Mouse (Mus musculus) heart, embryonic 16.5 days (tissue): ENCODE measurements around the gene Klhdc4. TPM values are rescaled to one million over a fixed set of nuclear protein-coding genes. Genes with fewer than 3 reads are reported as not detected.

Source experiments
- ATAC-seq: fragments of 200-750 bp; cut with Nextera tagmentation; replicated peaks from 2 replicates; pipeline ENCODE4 v1.8.0; 2017; ENCODE audit warnings: moderate number of reproducible peaks; ENCODE audit not compliant: insufficient read depth, low FRiP score; ENCODE audit errors: extremely low read depth
- H3K27ac ChIP-seq: fragments of 300-500 bp; sonication (generic); 2 replicates; pipeline ENCODE4 v1.5.1; 2014; ENCODE audit warnings: mild to moderate bottlenecking, low read length, control low read depth, moderate library complexity
- H3K27me3 ChIP-seq: fragments of 300-500 bp; sonication (generic); 2 replicates; pipeline ENCODE4 v1.6.1; 2014; ENCODE audit warnings: low read length, mixed read lengths; ENCODE audit not compliant: control insufficient read depth, insufficient read depth
- H3K36me3 ChIP-seq: fragments of 300-500 bp; sonication (generic); 2 replicates; pipeline ENCODE4 v1.6.1; 2014; ENCODE audit not compliant: control insufficient read depth, insufficient read depth
- H3K4me1 ChIP-seq: fragments of 300-500 bp; sonication (generic); 2 replicates; pipeline ENCODE4 v1.6.1; 2014; ENCODE audit warnings: low read length, mixed read lengths; ENCODE audit not compliant: control insufficient read depth, insufficient read depth
- H3K4me2 ChIP-seq: fragments of 300-500 bp; sonication (generic); 2 replicates; pipeline ENCODE4 v1.6.1; 2014; ENCODE audit warnings: low read depth, mild to moderate bottlenecking, control low read depth, low read length
- H3K4me3 ChIP-seq: fragments of 300-500 bp; sonication (generic); 2 replicates; pipeline ENCODE4 v1.5.1; 2014; ENCODE audit warnings: mild to moderate bottlenecking, control low read depth, low read length
- H3K9ac ChIP-seq: fragments of 300-500 bp; sonication (generic); 2 replicates; pipeline ENCODE4 v1.6.1; 2014; ENCODE audit warnings: low read length, control low read depth
- H3K9me3 ChIP-seq: fragments of 300-500 bp; sonication (generic); replicated peaks from 2 replicates; pipeline ENCODE4 v1.6.1; 2016; ENCODE audit warnings: low read length; ENCODE audit not compliant: control insufficient read depth
- WGBS: fragments of 180-500 bp; shearing (Covaris S2); extraction: QIAGEN DNeasy Blood & Tissue Kit; methylation state at CpG from one replicate; pipeline ENCODE4 v1.1.7; 2014; 5-methylcytosine and 5-hydroxymethylcytosine counted together
- polyA plus RNA-seq: library from polyadenylated mRNA; unstranded; fragments of >200 nt; fragmentation: Nextera tagmentation; extraction: Ambion mirVana; gene quantifications from 2 replicates; pipeline ENCODE4 v1.2.1, GENCODE M21; 2015

The Klhdc4 gene
- polyA plus RNA-seq, 1 experiment from 2014 or later, result 27.0 TPM

GRCm38 (mm10) chr8:121806126-121806525, 23.2 kb downstream of the Klhdc4 start:
- Histone ChIP-seq H3K4me1 (peaks cover 5% of the 10 kb centered on the region; the same call in 1 of the 2 replicates), H3K9me3 (no peaks in the 10 kb centered on the region), H3K4me2 (no peak overlapping the region), H3K9ac (no peak overlapping the region), H3K4me3 (no peak overlapping the region), H3K36me3 (peaks cover 21% of the 10 kb centered on the region), H3K27ac (no peak overlapping the region), H3K27me3 (no peaks in the 10 kb centered on the region)
- no peak for ATAC-seq
- WGBS, result 90% methylated on average over 13 of the region's 13 CpGs

DNA sequence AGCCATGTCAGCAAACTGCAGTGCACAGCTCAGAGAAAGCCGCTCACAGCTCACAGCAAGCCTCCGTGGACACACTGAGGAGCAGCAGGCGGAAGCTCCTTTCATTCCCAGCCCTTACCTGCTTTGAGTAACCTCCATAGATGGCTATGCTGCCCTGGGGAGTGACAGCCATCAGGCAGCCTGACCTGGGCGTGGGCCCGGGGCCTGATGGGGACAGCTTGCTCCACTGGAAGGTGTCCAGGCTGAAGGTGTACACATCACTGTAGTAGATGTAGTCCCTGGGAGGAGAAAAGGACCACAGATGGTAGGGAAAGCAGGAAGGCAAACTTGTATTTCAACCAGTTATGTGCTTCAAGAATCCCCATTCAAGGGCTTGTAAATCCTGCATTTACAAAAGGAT, 24.5 kb downstream of the Klhdc4 start:
- H3K9ac ChIP-seq, result no peak overlapping the region
- no peak overlapping the region for H3K4me3 ChIP-seq
- peaks cover 23% of the 10 kb centered on the region for H3K36me3 ChIP-seq
- H3K27me3 ChIP-seq, result no peaks in the 10 kb centered on the region
- 93% methylated on average over 5 of the region's 5 CpGs for WGBS
- no peaks in the 10 kb centered on the region for H3K9me3 ChIP-seq
- H3K27ac ChIP-seq, result no peak overlapping the region
- H3K4me1 ChIP-seq, result peaks cover 12% of the 10 kb centered on the region
- H3K4me2 ChIP-seq, result no peak overlapping the region
- no peak for ATAC-seq

- no peak for ATAC-seq
- Histone ChIP-seq H3K4me2 (no peak overlapping the region), H3K9ac (no peak overlapping the region), H3K9me3 (no peaks in the 10 kb centered on the region), H3K4me1 (peaks cover 25% of the 10 kb centered on the region), H3K27me3 (no peaks in the 10 kb centered on the region), H3K36me3 (peaks cover 7% of the 10 kb centered on the region; the same call in 1 of the 2 replicates), H3K4me3 (no peak overlapping the region), H3K27ac (no peak overlapping the region)
- 48% methylated on average over 6 of the region's 6 CpGs for WGBS
These were observed 31.0 kb downstream of the Klhdc4 start for GRCm38 (mm10) chr8:121798401-121798800.

DNA sequence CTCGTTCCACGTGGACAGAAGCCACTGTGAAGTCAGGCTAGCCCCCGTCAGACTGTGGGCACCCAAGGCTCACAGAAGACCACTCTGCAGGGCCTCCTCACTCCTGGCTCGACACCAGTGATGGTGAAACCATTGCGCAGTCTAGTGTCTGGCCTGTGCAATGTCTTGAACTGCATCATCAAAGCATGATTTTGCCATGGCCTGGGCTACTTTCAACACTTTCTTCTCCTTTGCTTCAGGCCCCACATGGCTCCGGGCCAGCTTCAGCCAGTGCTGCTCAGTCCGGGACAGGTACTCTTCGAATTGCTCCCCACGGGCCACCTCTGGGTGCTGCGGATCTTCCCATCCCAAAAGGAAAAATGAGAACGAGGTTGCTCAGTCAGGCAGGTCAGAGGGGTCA, 33.0 kb downstream of the Klhdc4 start:
- no peak overlapping the region for H3K4me2 ChIP-seq
- H3K36me3 ChIP-seq, result peaks cover 7% of the 10 kb centered on the region; the same call in 1 of the 2 replicates
- WGBS, result 91% methylated on average over 11 of the region's 11 CpGs
- H3K9ac ChIP-seq, result no peak overlapping the region
- no peaks in the 10 kb centered on the region for H3K9me3 ChIP-seq
- H3K4me3 ChIP-seq, result no peak overlapping the region
- ATAC-seq, result no peak
- H3K4me1 ChIP-seq, result peaks cover 32% of the 10 kb centered on the region
- no peaks in the 10 kb centered on the region for H3K27me3 ChIP-seq
- H3K27ac ChIP-seq, result no peak overlapping the region

- Histone ChIP-seq H3K27me3 (no peaks in the 10 kb centered on the region), H3K9me3 (no peaks in the 10 kb centered on the region), H3K4me1 (peaks cover 26% of the 10 kb centered on the region), H3K27ac (no peak overlapping the region), H3K36me3 (peaks cover 5% of the 10 kb centered on the region; the same call in 1 of the 2 replicates), H3K4me2 (no peak overlapping the region), H3K4me3 (no peak overlapping the region), H3K9ac (no peak overlapping the region)
- ATAC-seq, result no peak
- 90% methylated on average over 8 of the region's 8 CpGs for WGBS
These were observed 33.9 kb downstream of the Klhdc4 start for GRCm38 (mm10) chr8:121795461-121795860.

DNA sequence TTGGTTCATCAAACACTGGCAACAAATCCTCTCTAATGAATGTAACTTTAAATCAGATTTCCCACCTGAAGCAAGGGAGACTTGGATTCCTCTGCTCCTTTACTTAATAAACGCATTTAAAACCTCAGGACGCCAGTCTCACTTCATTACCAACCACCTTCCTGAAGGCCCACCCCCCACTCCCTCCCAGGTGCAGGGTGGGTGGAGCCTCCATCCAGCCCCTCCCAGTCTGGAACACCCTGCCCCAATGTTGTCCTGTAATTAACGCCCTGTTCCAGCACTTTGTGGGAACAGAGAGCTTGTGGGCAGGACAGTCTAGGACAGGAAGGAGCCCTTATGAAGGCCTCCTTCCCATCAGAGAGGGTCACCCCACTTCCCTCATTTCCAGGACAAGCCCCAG, 35.2 kb downstream of the Klhdc4 start:
- Histone ChIP-seq H3K27me3 (no peaks in the 10 kb centered on the region), H3K27ac (no peak overlapping the region), H3K4me3 (no peak overlapping the region), H3K9me3 (no peaks in the 10 kb centered on the region), H3K4me1 (peaks cover 22% of the 10 kb centered on the region), H3K4me2 (no peak overlapping the region), H3K9ac (no peak overlapping the region), H3K36me3 (peaks cover 5% of the 10 kb centered on the region; the same call in 1 of the 2 replicates)
- WGBS, result 42% methylated on average over 3 of the region's 3 CpGs
- ATAC-seq, result no peak

DNA sequence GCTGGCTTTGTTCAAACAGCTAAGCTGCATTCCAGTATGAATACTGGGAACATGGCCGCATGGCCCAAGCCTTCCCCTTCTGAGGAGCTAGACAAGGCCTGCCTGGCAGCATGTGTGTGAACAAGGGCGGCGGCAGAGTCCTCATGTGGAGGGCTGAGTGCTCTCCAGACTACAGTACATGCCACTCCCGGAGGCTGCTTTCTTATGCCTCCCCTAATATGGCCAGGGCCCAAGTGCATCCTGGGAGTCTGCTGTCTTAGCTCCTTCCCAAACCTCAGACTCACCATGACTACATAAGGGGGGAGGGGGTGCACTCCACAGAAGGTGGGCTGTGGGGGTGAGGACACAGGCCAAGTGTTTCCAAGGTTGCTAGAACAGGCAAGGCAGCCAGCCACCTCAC, 36.7 kb downstream of the Klhdc4 start:
- ATAC-seq, result 0 out of 2 replicates have a peak, but pooled peaks have one; percentile 46
- Histone ChIP-seq H3K27me3 (no peaks in the 10 kb centered on the region), H3K27ac (peak overlapping the region; percentile 20; the same call in 1 of the 2 replicates), H3K4me3 (no peak overlapping the region), H3K4me1 (peaks cover 11% of the 10 kb centered on the region), H3K9me3 (no peaks in the 10 kb centered on the region), H3K4me2 (no peak overlapping the region), H3K36me3 (peaks cover 2% of the 10 kb centered on the region; the same call in 1 of the 2 replicates), H3K9ac (no peak overlapping the region)
- WGBS, result 47% methylated on average over 4 of the region's 4 CpGs

DNA sequence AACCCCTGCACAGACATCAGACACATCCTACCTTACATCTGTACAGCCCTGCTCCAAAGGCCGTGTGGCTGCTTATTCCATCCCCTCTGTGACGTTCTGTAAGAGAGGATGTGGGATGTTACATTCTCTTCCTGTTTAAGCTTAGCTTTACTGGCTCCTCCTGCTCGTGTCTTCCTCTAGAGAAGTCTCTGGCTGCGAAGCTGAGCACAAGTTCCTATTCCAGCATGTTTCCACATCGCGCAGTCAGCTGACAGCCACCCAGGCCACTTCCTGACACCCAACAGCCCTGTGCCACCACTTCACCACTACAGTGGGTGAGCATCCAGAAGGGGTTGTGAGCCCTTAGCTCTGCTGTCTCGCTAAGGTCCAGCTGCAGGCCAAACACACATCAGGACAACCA, 37.2 kb downstream of the Klhdc4 start:
- Histone ChIP-seq H3K9ac (no peak overlapping the region), H3K4me2 (no peak overlapping the region), H3K27me3 (no peaks in the 10 kb centered on the region), H3K27ac (peak overlapping the region; percentile 20; the same call in 1 of the 2 replicates), H3K9me3 (no peaks in the 10 kb centered on the region), H3K4me3 (no peak overlapping the region), H3K36me3 (peaks cover 2% of the 10 kb centered on the region; the same call in 1 of the 2 replicates), H3K4me1 (peaks cover 10% of the 10 kb centered on the region; the same call in 1 of the 2 replicates)
- no peak for ATAC-seq
- WGBS, result 61% methylated on average over 7 of the region's 7 CpGs

DNA sequence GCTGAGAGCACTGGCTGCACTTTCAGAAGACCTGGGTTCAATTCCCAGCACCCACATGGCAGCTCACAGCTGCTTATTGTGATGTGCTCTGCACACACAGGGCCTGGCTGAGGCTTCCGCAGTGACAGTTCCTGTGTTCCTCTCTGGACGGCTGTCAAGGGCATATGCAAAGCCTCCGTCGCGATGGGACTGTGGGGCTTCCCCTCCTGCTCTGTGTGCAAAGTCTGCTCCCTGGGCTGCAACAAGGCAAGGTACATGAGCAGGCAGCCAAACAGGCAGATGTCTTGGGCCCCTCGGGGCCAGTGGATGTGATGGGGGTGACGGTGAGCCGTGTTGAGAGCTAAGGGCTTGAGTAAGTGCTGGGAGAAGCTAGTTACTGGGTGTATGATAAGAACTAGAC, 40.6 kb downstream of the Klhdc4 start:
- Histone ChIP-seq H3K9me3 (no peaks in the 10 kb centered on the region), H3K36me3 (no peaks in the 10 kb centered on the region), H3K27me3 (no peaks in the 10 kb centered on the region), H3K9ac (no peak overlapping the region), H3K4me3 (no peak overlapping the region), H3K27ac (no peak overlapping the region), H3K4me1 (peaks cover 26% of the 10 kb centered on the region), H3K4me2 (no peak overlapping the region)
- ATAC-seq, result no peak
- WGBS, result 67% methylated on average over 8 of the region's 8 CpGs
